Comparison of ENCODE assay signal across 8 mouse cellular contexts in genomic region chr11:23954323-23954722, GRCm38 (mm10). TPM values are rescaled to one million over a fixed set of nuclear protein-coding genes. Genes with fewer than 3 reads are reported as not detected.
DNase-seq lines count a peak whose midpoint lies in the region; ATAC-seq lines count a peak whose summit lies in the region.

No protein-coding gene starts in this region.

- WGBS in forebrain, embryonic 12.5 days: 3% methylated on average over 4 of the region's 4 CpGs
- WGBS in forebrain, embryonic 10.5 days: 2% methylated on average over 4 of the region's 4 CpGs
- 5% methylated on average over 4 of the region's 4 CpGs for WGBS in neural tube, embryonic 11.5 days
- WGBS in limb, embryonic 15.5 days: 2% methylated on average over 4 of the region's 4 CpGs

- H3K9ac ChIP-seq in forebrain, embryonic 12.5 days: no peak overlapping the region
- H3K9ac ChIP-seq in neural tube, embryonic 11.5 days (ENCODE audit: low read length): no peak overlapping the region
- no peak overlapping the region for H3K9ac ChIP-seq in limb, embryonic 15.5 days

- H3K27ac ChIP-seq in forebrain, embryonic 12.5 days: no peak overlapping the region
- H3K27ac ChIP-seq in forebrain, embryonic 10.5 days: no peak overlapping the region
- H3K27ac ChIP-seq in neural tube, embryonic 11.5 days (ENCODE audit: low read depth, low read length): no peak overlapping the region
- no peak overlapping the region for H3K27ac ChIP-seq in limb, embryonic 15.5 days

- H3K4me2 ChIP-seq in forebrain, embryonic 12.5 days: 0 out of 2 replicates have a peak overlapping the region, but pooled peaks have one; percentile 2
- H3K4me2 ChIP-seq in neural tube, embryonic 11.5 days (ENCODE audit: low read depth): no peak overlapping the region
- 0 out of 2 replicates have a peak overlapping the region, but pooled peaks have one; percentile 14 for H3K4me2 ChIP-seq in limb, embryonic 15.5 days

- ATAC-seq in forebrain, embryonic 12.5 days (ENCODE audit: low FRiP score): no peak
- no peak for ATAC-seq in neural tube, embryonic 11.5 days (ENCODE audit: insufficient read depth, low FRiP score, low TSS enrichment)
- ATAC-seq in limb, embryonic 15.5 days (ENCODE audit: insufficient number of reproducible peaks, low FRiP score, low TSS enrichment, low read depth): no peak
- ATAC-seq in erythroid progenitor cell, adult 5-6 weeks (replicated peaks; ENCODE audit: low FRiP score, poor library complexity, severe bottlenecking): no peak

- H3K27me3 ChIP-seq in forebrain, embryonic 12.5 days: no peaks in the 10 kb centered on the region; the same call in 1 of the 2 replicates
- H3K27me3 ChIP-seq in forebrain, embryonic 10.5 days (ENCODE audit: poor library complexity, severe bottlenecking): peaks cover 4% of the 10 kb centered on the region; the same call in 1 of the 2 replicates
- no peaks in the 10 kb centered on the region for H3K27me3 ChIP-seq in neural tube, embryonic 11.5 days (ENCODE audit: control insufficient read depth, insufficient read depth, low read length)
- no peaks in the 10 kb centered on the region for H3K27me3 ChIP-seq in limb, embryonic 15.5 days

- H3K36me3 ChIP-seq in forebrain, embryonic 12.5 days (replicated peaks): no peaks in the 10 kb centered on the region
- H3K36me3 ChIP-seq in forebrain, embryonic 10.5 days (replicated peaks): no peaks in the 10 kb centered on the region
- no peaks in the 10 kb centered on the region for H3K36me3 ChIP-seq in neural tube, embryonic 11.5 days (ENCODE audit: control insufficient read depth, insufficient read depth, low read length)
- H3K36me3 ChIP-seq in limb, embryonic 15.5 days: no peaks in the 10 kb centered on the region

- no peaks in the 10 kb centered on the region for H3K9me3 ChIP-seq in forebrain, embryonic 12.5 days
- no peaks in the 10 kb centered on the region for H3K9me3 ChIP-seq in forebrain, embryonic 10.5 days
- H3K9me3 ChIP-seq in neural tube, embryonic 11.5 days (ENCODE audit: control insufficient read depth, low read length): no peaks in the 10 kb centered on the region
- H3K9me3 ChIP-seq in limb, embryonic 15.5 days: no peaks in the 10 kb centered on the region

- no peak for DNase-seq in forebrain, embryonic 10.5 days (ENCODE audit: extremely low spot score, low spot score)
- DNase-seq in neural tube, embryonic 11.5 days (ENCODE audit: low spot score): peak; percentile 35
- DNase-seq in neural tube, embryonic 10.5 days (ENCODE audit: extremely low spot score, low spot score): no peak
- no peak for DNase-seq in spleen, postnatal 4 days (ENCODE audit: low spot score in 2 of 2)
- no peak for DNase-seq in gastrocnemius, adult 18-20 months (ENCODE audit: low spot score)

- H3K4me1 ChIP-seq in forebrain, embryonic 12.5 days: no peaks in the 10 kb centered on the region
- H3K4me1 ChIP-seq in forebrain, embryonic 10.5 days: 0 out of 2 replicates have a peak, but pooled peaks cover 3% of the 10 kb centered on the region
- no peaks in the 10 kb centered on the region for H3K4me1 ChIP-seq in neural tube, embryonic 11.5 days (ENCODE audit: control insufficient read depth, insufficient read depth, low read length)
- no peaks in the 10 kb centered on the region for H3K4me1 ChIP-seq in limb, embryonic 15.5 days

- no peak overlapping the region for H3K4me3 ChIP-seq in forebrain, embryonic 12.5 days (replicated peaks)
- no peak overlapping the region for H3K4me3 ChIP-seq in forebrain, embryonic 10.5 days
- no peak overlapping the region for H3K4me3 ChIP-seq in neural tube, embryonic 11.5 days (ENCODE audit: low read depth, low read length)
- no peak overlapping the region for H3K4me3 ChIP-seq in limb, embryonic 15.5 days

RNA-seq across cellular contexts. Expression of gene Papolg, which starts 59.3 kb away (rescaled TPM):
- polyA plus RNA-seq in forebrain, embryonic 12.5 days (2016; fragmentation: Nextera tagmentation; extraction: Ambion mirVana): 28.7 and 30.5 TPM in 2 replicates
- polyA plus RNA-seq in forebrain, embryonic 10.5 days (2016; fragmentation: Nextera tagmentation; extraction: Ambion mirVana): 19.1 and 21.7 TPM in 2 replicates
- polyA plus RNA-seq in neural tube, embryonic 11.5 days (2014; fragmentation: Nextera tagmentation; extraction: Ambion mirVana): 27.7 and 29.3 TPM in 2 replicates
- polyA plus RNA-seq in limb, embryonic 15.5 days (2015; fragmentation: Nextera tagmentation; extraction: Ambion mirVana): 14.2 and 14.4 TPM in 2 replicates
- 15.1 and 28.5 TPM in 2 replicates for total RNA-seq in erythroid progenitor cell, adult 5-6 weeks (2015; ENCODE audit: low replicate concordance)
- 12.7 and 13.5 TPM in 2 replicates for total RNA-seq in erythroid progenitor cell, adult 5-6 weeks (2017; ENCODE audit: low replicate concordance)
- total RNA-seq in gastrocnemius, adult 18-20 months (2021): 1 to 10 TPM; 4.5 to 4.6 TPM
